Mouse (Mus musculus): Measurements from ENCODE around the gene Dysf. TPM values are rescaled to one million over a fixed set of nuclear protein-coding genes. Genes with fewer than 3 reads are reported as not detected.

Dysf gene
- polyA plus RNA-seq, 1 experiment from 2014 or later, result 2.4 TPM

GRCm38 (mm10) chr6:84201721-84202490 lies 193.5 kb downstream of the Dysf start:
- Histone ChIP-seq H3K4me3 (no peak overlapping the region), H3K4me2 (no peak overlapping the region), H3K9ac (no peak overlapping the region), H3K4me1 (replicated peaks) (peaks cover 7% of the 10 kb centered on the region), H3K36me3 (no peaks in the 10 kb centered on the region), H3K9me3 (no peaks in the 10 kb centered on the region), H3K27me3 (no peaks in the 10 kb centered on the region), H3K27ac (no peak overlapping the region)
- no peak for ATAC-seq (ENCODE audit: low FRiP score)
- WGBS, result 83% methylated on average over 8 of the region's 8 CpGs

DNA sequence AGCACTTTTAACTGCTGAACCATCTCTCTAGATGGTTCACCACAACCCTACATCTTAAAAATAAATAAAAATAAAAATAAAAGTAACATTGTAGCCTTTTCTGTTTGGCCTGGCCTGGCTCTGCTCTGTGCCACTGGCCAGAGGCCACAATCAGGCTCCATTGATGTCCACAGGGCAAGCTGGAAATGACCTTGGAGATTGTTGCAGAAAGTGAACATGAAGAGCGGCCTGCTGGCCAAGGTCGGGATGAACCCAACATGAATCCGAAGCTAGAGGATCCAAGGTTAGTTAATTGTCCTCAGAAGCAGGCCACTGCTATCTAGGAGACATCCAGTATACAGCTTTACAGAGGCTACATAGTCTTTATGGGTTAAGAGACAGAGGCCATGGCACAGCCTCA lies 197.2 kb downstream of the Dysf start:
- Histone ChIP-seq H3K9me3 (no peaks in the 10 kb centered on the region), H3K27me3 (no peaks in the 10 kb centered on the region), H3K4me3 (no peak overlapping the region), H3K36me3 (no peaks in the 10 kb centered on the region), H3K27ac (no peak overlapping the region), H3K4me2 (no peak overlapping the region), H3K4me1 (replicated peaks) (no peaks in the 10 kb centered on the region), H3K9ac (no peak overlapping the region)
- no peak for ATAC-seq (ENCODE audit: low FRiP score)
- 95% methylated on average over 3 of the region's 3 CpGs for WGBS

- no peak overlapping the region for H3K4me3 ChIP-seq
- ATAC-seq (ENCODE audit: low FRiP score), result no peak
- H3K36me3 ChIP-seq, result no peaks in the 10 kb centered on the region
- H3K9me3 ChIP-seq, result no peaks in the 10 kb centered on the region
- no peak overlapping the region for H3K9ac ChIP-seq
- H3K27ac ChIP-seq, result no peak overlapping the region
- no peaks in the 10 kb centered on the region for H3K27me3 ChIP-seq
- WGBS, result 85% methylated on average over 4 of the region's 4 CpGs
- H3K4me1 ChIP-seq (replicated peaks), result no peaks in the 10 kb centered on the region
- H3K4me2 ChIP-seq, result no peak overlapping the region
Observed at GRCm38 (mm10) chr6:84208589-84208988, 200.2 kb downstream of the Dysf start.

DNA sequence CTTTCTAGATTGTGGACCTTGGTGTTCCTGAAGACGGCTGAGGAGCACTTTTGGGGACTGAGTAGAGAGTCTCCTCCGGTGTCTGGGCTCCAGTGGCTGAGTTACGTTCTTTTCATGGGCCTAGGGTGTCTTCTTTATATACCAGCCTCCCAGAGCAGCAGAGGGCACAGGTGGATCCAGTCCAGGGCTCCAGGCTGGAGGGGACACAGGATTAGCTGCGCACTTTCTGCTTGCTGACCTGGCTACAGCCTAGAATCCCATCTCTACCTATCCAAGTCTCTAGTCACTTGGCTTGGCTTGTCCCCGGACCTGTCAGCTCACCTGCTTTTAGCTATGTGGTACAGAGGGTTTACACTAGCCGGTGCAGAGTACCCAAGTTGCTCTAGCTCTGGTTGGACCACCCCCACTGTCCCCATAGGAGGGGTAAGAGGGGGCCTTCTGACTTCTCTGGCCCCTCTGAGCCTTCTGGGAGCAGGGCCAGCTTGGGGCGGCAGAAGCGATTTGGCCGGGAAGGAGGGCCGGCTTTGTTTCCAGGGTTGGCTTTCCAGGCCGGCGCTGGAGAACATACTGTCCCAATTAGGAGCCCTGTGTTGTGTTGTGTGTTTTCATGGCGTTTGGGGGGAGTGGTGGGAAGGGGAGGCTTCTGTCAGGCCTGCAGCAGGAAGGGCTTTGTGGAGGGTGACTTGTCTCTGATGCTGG lies 201.5 kb downstream of the Dysf start:
- H3K27ac ChIP-seq, result no peak overlapping the region
- 80% methylated on average over 13 of the region's 13 CpGs for WGBS
- no peaks in the 10 kb centered on the region for H3K9me3 ChIP-seq
- no peaks in the 10 kb centered on the region for H3K4me1 ChIP-seq (replicated peaks)
- no peaks in the 10 kb centered on the region for H3K27me3 ChIP-seq
- no peak overlapping the region for H3K9ac ChIP-seq
- no peak overlapping the region for H3K4me3 ChIP-seq
- no peak for ATAC-seq (ENCODE audit: low FRiP score)
- no peaks in the 10 kb centered on the region for H3K36me3 ChIP-seq
- no peak overlapping the region for H3K4me2 ChIP-seq

GRCm38 (mm10) chr6:84211473-84211872 lies 203.1 kb downstream of the Dysf start:
- H3K27me3 ChIP-seq, result no peaks in the 10 kb centered on the region
- ATAC-seq (ENCODE audit: low FRiP score), result no peak
- H3K27ac ChIP-seq, result no peak overlapping the region
- H3K36me3 ChIP-seq, result no peaks in the 10 kb centered on the region
- H3K4me3 ChIP-seq, result no peak overlapping the region
- no peaks in the 10 kb centered on the region for H3K9me3 ChIP-seq
- 67% methylated on average over 7 of the region's 7 CpGs for whole genome bisulfite sequencing
- H3K4me2 ChIP-seq, result no peak overlapping the region
- H3K4me1 ChIP-seq (replicated peaks), result no peaks in the 10 kb centered on the region
- H3K9ac ChIP-seq, result no peak overlapping the region

- 74% methylated on average over 3 of the region's 3 CpGs for WGBS
- no peaks in the 10 kb centered on the region for H3K36me3 ChIP-seq
- ATAC-seq (ENCODE audit: low FRiP score), result no peak
- no peak overlapping the region for H3K4me2 ChIP-seq
- no peaks in the 10 kb centered on the region for H3K4me1 ChIP-seq (replicated peaks)
- H3K27ac ChIP-seq, result no peak overlapping the region
- H3K4me3 ChIP-seq, result no peak overlapping the region
- no peaks in the 10 kb centered on the region for H3K9me3 ChIP-seq
- H3K9ac ChIP-seq, result no peak overlapping the region
- no peaks in the 10 kb centered on the region for H3K27me3 ChIP-seq
Observed at GRCm38 (mm10) chr6:84213101-84213500, 204.7 kb downstream of the Dysf start.

DNA sequence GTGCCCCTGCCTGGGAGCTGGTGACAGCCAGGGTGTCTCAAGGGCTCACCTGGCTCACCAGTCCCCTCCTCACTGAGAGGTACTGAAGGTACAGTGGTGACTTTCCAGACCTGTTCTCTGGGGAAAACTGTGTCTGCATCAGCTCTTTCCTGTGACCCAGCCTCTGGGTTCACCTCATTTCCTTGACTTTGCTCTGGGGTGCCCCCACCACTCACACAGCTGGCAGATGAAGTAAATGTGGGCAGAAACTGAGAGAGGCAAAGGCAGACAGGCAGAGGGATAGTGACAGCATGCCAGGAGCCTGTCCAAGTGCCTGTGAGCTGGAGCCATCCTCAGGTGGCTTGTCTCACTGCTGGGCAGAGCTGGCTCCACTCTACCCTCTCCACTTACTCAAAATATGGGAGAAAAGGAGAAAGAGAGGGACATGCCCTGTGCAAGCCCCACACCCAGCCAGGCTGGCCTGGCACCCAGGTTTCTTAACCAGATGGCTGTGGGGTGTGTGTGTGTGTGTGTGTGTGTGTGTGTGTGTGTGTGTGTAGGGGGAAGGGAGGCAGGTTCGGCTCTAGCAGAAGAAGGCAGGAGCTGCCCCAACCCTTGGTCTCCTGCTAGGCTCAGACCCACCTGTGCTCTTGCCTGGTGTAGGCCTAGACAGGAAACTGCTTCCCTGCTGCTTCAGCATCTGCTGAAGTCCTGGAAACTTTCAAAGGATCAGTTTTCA lies 209.0 kb downstream of the Dysf start:
- Histone ChIP-seq H3K36me3 (no peaks in the 10 kb centered on the region), H3K4me2 (no peak overlapping the region), H3K4me3 (no peak overlapping the region), H3K27ac (no peak overlapping the region), H3K9me3 (no peaks in the 10 kb centered on the region), H3K9ac (no peak overlapping the region), H3K4me1 (replicated peaks) (no peaks in the 10 kb centered on the region), H3K27me3 (no peaks in the 10 kb centered on the region)
- WGBS, result no CpG with 5 or more reads among the region's 1 CpGs
- no peak for ATAC-seq (ENCODE audit: low FRiP score)

- Histone ChIP-seq H3K27me3 (no peaks in the 10 kb centered on the region), H3K9me3 (no peaks in the 10 kb centered on the region), H3K4me2 (no peak overlapping the region), H3K36me3 (no peaks in the 10 kb centered on the region), H3K27ac (no peak overlapping the region), H3K4me1 (replicated peaks) (no peaks in the 10 kb centered on the region), H3K4me3 (no peak overlapping the region), H3K9ac (no peak overlapping the region)
- no peak for ATAC-seq (ENCODE audit: low FRiP score)
- 75% methylated on average over 11 of the region's 11 CpGs for WGBS
Observed at GRCm38 (mm10) chr6:84219119-84219518, 210.7 kb downstream of the Dysf start.

GRCm38 (mm10) chr6:84224861-84225260 lies 216.5 kb downstream of the Dysf start:
- no peak overlapping the region for H3K4me3 ChIP-seq
- no peak overlapping the region for H3K4me2 ChIP-seq
- peaks cover 8% of the 10 kb centered on the region; the same call in 1 of the 2 replicates for H3K27me3 ChIP-seq
- H3K36me3 ChIP-seq, result no peaks in the 10 kb centered on the region
- H3K27ac ChIP-seq, result no peak overlapping the region
- no peak for ATAC-seq (ENCODE audit: low FRiP score)
- H3K9ac ChIP-seq, result no peak overlapping the region
- H3K9me3 ChIP-seq, result no peaks in the 10 kb centered on the region
- WGBS, result 46% methylated on average over 4 of the region's 4 CpGs
- peaks cover 13% of the 10 kb centered on the region for H3K4me1 ChIP-seq (replicated peaks)

GRCm38 (mm10) chr6:84225587-84225986 lies 217.2 kb downstream of the Dysf start:
- Histone ChIP-seq H3K4me3 (no peak overlapping the region), H3K27me3 (peaks cover 8% of the 10 kb centered on the region; the same call in 1 of the 2 replicates), H3K4me1 (replicated peaks) (peaks cover 20% of the 10 kb centered on the region), H3K9me3 (no peaks in the 10 kb centered on the region), H3K4me2 (no peak overlapping the region), H3K9ac (no peak overlapping the region), H3K27ac (no peak overlapping the region), H3K36me3 (no peaks in the 10 kb centered on the region)
- 76% methylated on average over 6 of the region's 6 CpGs for WGBS
- ATAC-seq (ENCODE audit: low FRiP score), result no peak

- H3K9ac ChIP-seq, result no peak overlapping the region
- ATAC-seq (ENCODE audit: low FRiP score), result no peak
- H3K9me3 ChIP-seq, result no peaks in the 10 kb centered on the region
- H3K4me2 ChIP-seq, result no peak overlapping the region
- no peak overlapping the region for H3K4me3 ChIP-seq
- WGBS, result 83% methylated on average over 4 of the region's 4 CpGs
- H3K27ac ChIP-seq, result no peak overlapping the region
- H3K27me3 ChIP-seq, result peaks cover 8% of the 10 kb centered on the region; the same call in 1 of the 2 replicates
- H3K4me1 ChIP-seq (replicated peaks), result peaks cover 31% of the 10 kb centered on the region
- H3K36me3 ChIP-seq, result no peaks in the 10 kb centered on the region
Observed at GRCm38 (mm10) chr6:84228196-84228595, 219.8 kb downstream of the Dysf start.

- ATAC-seq (ENCODE audit: low FRiP score), result no peak
- H3K9ac ChIP-seq, result no peak overlapping the region
- H3K9me3 ChIP-seq, result no peaks in the 10 kb centered on the region
- WGBS, result 22% methylated on average over 5 of the region's 5 CpGs
- H3K4me1 ChIP-seq (replicated peaks), result peaks cover 31% of the 10 kb centered on the region
- H3K27ac ChIP-seq, result no peak overlapping the region
- H3K4me2 ChIP-seq, result no peak overlapping the region
- H3K27me3 ChIP-seq, result peaks cover 8% of the 10 kb centered on the region; the same call in 1 of the 2 replicates
- no peaks in the 10 kb centered on the region for H3K36me3 ChIP-seq
- no peak overlapping the region for H3K4me3 ChIP-seq
Observed at GRCm38 (mm10) chr6:84228786-84229185, 220.4 kb downstream of the Dysf start.

Data from hindbrain, embryonic 13.5 days (tissue).